Mouse (Mus musculus): ENCODE data around the gene E4f1. TPM values are rescaled to one million over a fixed set of nuclear protein-coding genes. Genes with fewer than 3 reads are reported as not detected.

Gene E4f1
- polyA plus RNA-seq, 1 experiment from 2014 or later = 54.0 TPM

GRCm38 (mm10) chr17:24446590-24446989 is 23.5 kb downstream of the E4f1 start:
- H3K4me1 ChIP-seq (replicated peaks; ENCODE audit: control insufficient read depth, insufficient read depth, low read length) = no peaks in the 10 kb centered on the region
- H3K27me3 ChIP-seq (replicated peaks; ENCODE audit: control insufficient read depth, insufficient read depth, low read length) = no peaks in the 10 kb centered on the region
- no peak overlapping the region for H3K4me2 ChIP-seq (ENCODE audit: low read length)
- H3K9ac ChIP-seq (replicated peaks; ENCODE audit: low read depth, low read length) = no peak overlapping the region
- no peak overlapping the region for H3K4me3 ChIP-seq (replicated peaks; ENCODE audit: low read length)
- no peak for ATAC-seq
- no peak overlapping the region for H3K27ac ChIP-seq (ENCODE audit: low read length)
- H3K36me3 ChIP-seq (ENCODE audit: control insufficient read depth, insufficient read depth) = peaks cover 51% of the 10 kb centered on the region
- 90% methylated on average over 8 of the region's 8 CpGs for WGBS
- no peaks in the 10 kb centered on the region for H3K9me3 ChIP-seq (ENCODE audit: control insufficient read depth, low read length)

DNA sequence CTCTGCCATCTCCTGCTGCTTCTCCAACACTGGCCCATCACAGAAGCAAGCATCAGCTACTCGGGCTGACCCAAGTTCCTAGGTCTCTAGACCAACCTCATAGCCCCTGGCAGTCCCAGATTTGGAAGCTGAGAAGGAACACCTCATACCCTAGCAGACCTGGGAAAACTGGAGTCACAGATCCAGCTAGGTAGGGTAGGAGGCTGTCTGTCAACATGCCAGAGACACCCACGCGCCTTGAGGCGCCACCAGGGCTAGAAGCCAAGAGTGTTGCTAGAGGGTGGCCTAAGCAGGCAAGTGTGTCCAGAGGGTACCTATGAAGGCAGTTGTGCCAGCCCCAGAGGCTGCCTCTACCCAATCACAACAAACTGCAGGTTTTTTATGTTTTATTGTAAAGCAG is 26.7 kb downstream of the E4f1 start:
- Histone ChIP-seq H3K27ac (ENCODE audit: low read length) (no peak overlapping the region), H3K4me1 (replicated peaks; ENCODE audit: control insufficient read depth, insufficient read depth, low read length) (no peaks in the 10 kb centered on the region), H3K9me3 (ENCODE audit: control insufficient read depth, low read length) (no peaks in the 10 kb centered on the region), H3K36me3 (ENCODE audit: control insufficient read depth, insufficient read depth) (peaks cover 44% of the 10 kb centered on the region), H3K4me3 (replicated peaks; ENCODE audit: low read length) (no peak overlapping the region), H3K27me3 (replicated peaks; ENCODE audit: control insufficient read depth, insufficient read depth, low read length) (no peaks in the 10 kb centered on the region), H3K4me2 (ENCODE audit: low read length) (no peak overlapping the region), H3K9ac (replicated peaks; ENCODE audit: low read depth, low read length) (no peak overlapping the region)
- WGBS = 90% methylated on average over 4 of the region's 4 CpGs
- no peak for ATAC-seq

GRCm38 (mm10) chr17:24442632-24443155 is 27.4 kb downstream of the E4f1 start, which contains the start of gene Dnase1l2:
Dnase1l2 (minus strand) TSS chr17:24443105.
- no peak for ATAC-seq
- Histone ChIP-seq H3K4me3 (replicated peaks; ENCODE audit: low read length) (no peak within 1 kb of the TSS), H3K36me3 (ENCODE audit: control insufficient read depth, insufficient read depth) (peaks cover 39% of the 10 kb centered on the region), H3K4me1 (replicated peaks; ENCODE audit: control insufficient read depth, insufficient read depth, low read length) (no peaks in the 10 kb centered on the region), H3K4me2 (ENCODE audit: low read length) (no peak within 1 kb of the TSS), H3K9me3 (ENCODE audit: control insufficient read depth, low read length) (no peaks in the 10 kb centered on the region), H3K27me3 (replicated peaks; ENCODE audit: control insufficient read depth, insufficient read depth, low read length) (no peaks in the 10 kb centered on the region), H3K9ac (replicated peaks; ENCODE audit: low read depth, low read length) (no peak within 1 kb of the TSS), H3K27ac (ENCODE audit: low read length) (no peak within 1 kb of the TSS)
- 71% methylated on average over 7 of the region's 7 CpGs for WGBS

DNA sequence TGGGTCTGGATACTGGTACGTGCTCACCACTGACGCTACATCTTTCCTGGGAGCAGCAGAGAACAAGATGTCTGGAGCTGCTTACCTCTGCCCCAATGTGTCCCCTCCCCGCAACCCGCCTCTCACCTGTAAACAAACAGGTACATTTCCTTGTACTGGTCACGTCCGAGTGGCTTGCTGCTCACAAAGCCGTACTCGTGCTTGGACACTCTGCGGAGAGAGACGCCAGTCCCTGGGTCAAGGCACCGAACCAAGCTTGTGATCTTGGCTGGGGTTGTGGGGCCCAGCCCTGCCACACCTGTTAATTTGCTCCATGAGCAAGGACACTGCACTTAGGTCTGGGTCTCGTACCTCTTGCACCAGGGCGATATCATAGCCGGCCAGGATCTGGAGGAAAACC is 28.0 kb downstream of the E4f1 start:
- Histone ChIP-seq H3K4me1 (replicated peaks; ENCODE audit: control insufficient read depth, insufficient read depth, low read length) (no peaks in the 10 kb centered on the region), H3K4me2 (ENCODE audit: low read length) (no peak overlapping the region), H3K36me3 (ENCODE audit: control insufficient read depth, insufficient read depth) (peaks cover 36% of the 10 kb centered on the region), H3K27ac (ENCODE audit: low read length) (no peak overlapping the region), H3K9me3 (ENCODE audit: control insufficient read depth, low read length) (no peaks in the 10 kb centered on the region), H3K27me3 (replicated peaks; ENCODE audit: control insufficient read depth, insufficient read depth, low read length) (no peaks in the 10 kb centered on the region), H3K9ac (replicated peaks; ENCODE audit: low read depth, low read length) (no peak overlapping the region), H3K4me3 (replicated peaks; ENCODE audit: low read length) (no peak overlapping the region)
- no peak for ATAC-seq
- WGBS = 89% methylated on average over 14 of the region's 14 CpGs

DNA sequence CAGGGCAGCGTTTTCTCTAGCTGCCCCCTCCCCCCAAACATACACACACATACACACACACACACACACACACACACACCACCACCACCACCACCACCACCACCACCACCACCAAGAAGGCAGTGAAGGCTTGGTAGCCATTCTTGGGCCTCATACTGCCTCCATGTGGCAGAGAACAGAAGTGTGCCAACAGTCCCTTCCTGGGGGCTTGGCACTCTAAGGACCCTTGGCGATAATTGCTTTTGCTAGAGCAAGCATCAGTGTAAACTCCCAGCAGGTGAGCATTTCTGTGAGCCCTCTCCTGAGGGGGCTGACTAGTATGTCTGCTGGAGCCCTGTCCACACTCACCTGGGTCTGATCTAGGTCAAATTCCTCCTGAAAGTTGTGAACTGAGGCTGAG is 29.0 kb downstream of the E4f1 start:
- H3K9ac ChIP-seq (replicated peaks; ENCODE audit: low read depth, low read length) = no peak overlapping the region
- H3K27me3 ChIP-seq (replicated peaks; ENCODE audit: control insufficient read depth, insufficient read depth, low read length) = no peaks in the 10 kb centered on the region
- WGBS = 57% methylated on average over 1 of the region's 2 CpGs
- H3K4me2 ChIP-seq (ENCODE audit: low read length) = no peak overlapping the region
- no peak overlapping the region for H3K27ac ChIP-seq (ENCODE audit: low read length)
- H3K4me3 ChIP-seq (replicated peaks; ENCODE audit: low read length) = no peak overlapping the region
- H3K9me3 ChIP-seq (ENCODE audit: control insufficient read depth, low read length) = no peaks in the 10 kb centered on the region
- no peaks in the 10 kb centered on the region for H3K4me1 ChIP-seq (replicated peaks; ENCODE audit: control insufficient read depth, insufficient read depth, low read length)
- no peak for ATAC-seq
- peaks cover 32% of the 10 kb centered on the region for H3K36me3 ChIP-seq (ENCODE audit: control insufficient read depth, insufficient read depth)

DNA sequence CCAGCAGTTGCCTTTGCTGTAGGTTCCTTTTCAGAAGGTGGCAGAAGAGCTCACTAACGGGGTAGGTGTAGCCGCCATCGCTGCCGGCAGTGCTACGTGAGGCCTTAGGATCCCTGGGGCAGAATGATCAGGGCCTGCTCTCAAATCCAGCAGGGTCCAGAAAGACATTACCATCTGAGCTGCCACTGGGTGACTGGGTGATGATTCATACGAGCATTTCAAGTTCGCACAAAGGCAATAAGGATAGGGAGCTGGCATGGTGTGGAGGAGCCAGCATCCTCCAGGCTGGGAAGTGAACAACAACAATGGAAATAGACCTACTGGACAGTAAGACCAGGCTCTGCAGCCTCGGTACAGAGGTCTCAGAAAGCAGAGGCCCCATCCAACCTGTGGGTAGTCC is 29.7 kb downstream of the E4f1 start:
- H3K27ac ChIP-seq (ENCODE audit: low read length) = no peak overlapping the region
- no peak overlapping the region for H3K4me2 ChIP-seq (ENCODE audit: low read length)
- no peaks in the 10 kb centered on the region for H3K27me3 ChIP-seq (replicated peaks; ENCODE audit: control insufficient read depth, insufficient read depth, low read length)
- no peak for ATAC-seq
- no peak overlapping the region for H3K4me3 ChIP-seq (replicated peaks; ENCODE audit: low read length)
- H3K9me3 ChIP-seq (ENCODE audit: control insufficient read depth, low read length) = no peaks in the 10 kb centered on the region
- H3K36me3 ChIP-seq (ENCODE audit: control insufficient read depth, insufficient read depth) = peaks cover 24% of the 10 kb centered on the region
- 90% methylated on average over 8 of the region's 8 CpGs for WGBS
- no peak overlapping the region for H3K9ac ChIP-seq (replicated peaks; ENCODE audit: low read depth, low read length)
- H3K4me1 ChIP-seq (replicated peaks; ENCODE audit: control insufficient read depth, insufficient read depth, low read length) = no peaks in the 10 kb centered on the region

GRCm38 (mm10) chr17:24437016-24437415 is 33.1 kb downstream of the E4f1 start:
- Histone ChIP-seq H3K36me3 (ENCODE audit: control insufficient read depth, insufficient read depth) (peaks cover 12% of the 10 kb centered on the region), H3K9me3 (ENCODE audit: control insufficient read depth, low read length) (no peaks in the 10 kb centered on the region), H3K27me3 (replicated peaks; ENCODE audit: control insufficient read depth, insufficient read depth, low read length) (no peaks in the 10 kb centered on the region), H3K4me2 (ENCODE audit: low read length) (no peak overlapping the region), H3K27ac (ENCODE audit: low read length) (no peak overlapping the region), H3K4me3 (replicated peaks; ENCODE audit: low read length) (no peak overlapping the region), H3K4me1 (replicated peaks; ENCODE audit: control insufficient read depth, insufficient read depth, low read length) (no peaks in the 10 kb centered on the region), H3K9ac (replicated peaks; ENCODE audit: low read depth, low read length) (no peak overlapping the region)
- ATAC-seq = peak; percentile 56; the same call in 1 of the 2 replicates
- 70% methylated on average over 5 of the region's 5 CpGs for WGBS

GRCm38 (mm10) chr17:24429201-24429983 is 40.7 kb downstream of the E4f1 start:
- no peak overlapping the region for H3K4me2 ChIP-seq (ENCODE audit: low read length)
- peaks cover 12% of the 10 kb centered on the region for H3K4me1 ChIP-seq (replicated peaks; ENCODE audit: control insufficient read depth, insufficient read depth, low read length)
- WGBS = 91% methylated on average over 14 of the region's 14 CpGs
- ATAC-seq = no peak
- H3K4me3 ChIP-seq (replicated peaks; ENCODE audit: low read length) = no peak overlapping the region
- H3K27ac ChIP-seq (ENCODE audit: low read length) = no peak overlapping the region
- no peaks in the 10 kb centered on the region for H3K9me3 ChIP-seq (ENCODE audit: control insufficient read depth, low read length)
- H3K36me3 ChIP-seq (ENCODE audit: control insufficient read depth, insufficient read depth) = peaks cover 3% of the 10 kb centered on the region
- no peaks in the 10 kb centered on the region for H3K27me3 ChIP-seq (replicated peaks; ENCODE audit: control insufficient read depth, insufficient read depth, low read length)
- H3K9ac ChIP-seq (replicated peaks; ENCODE audit: low read depth, low read length) = no peak overlapping the region

DNA sequence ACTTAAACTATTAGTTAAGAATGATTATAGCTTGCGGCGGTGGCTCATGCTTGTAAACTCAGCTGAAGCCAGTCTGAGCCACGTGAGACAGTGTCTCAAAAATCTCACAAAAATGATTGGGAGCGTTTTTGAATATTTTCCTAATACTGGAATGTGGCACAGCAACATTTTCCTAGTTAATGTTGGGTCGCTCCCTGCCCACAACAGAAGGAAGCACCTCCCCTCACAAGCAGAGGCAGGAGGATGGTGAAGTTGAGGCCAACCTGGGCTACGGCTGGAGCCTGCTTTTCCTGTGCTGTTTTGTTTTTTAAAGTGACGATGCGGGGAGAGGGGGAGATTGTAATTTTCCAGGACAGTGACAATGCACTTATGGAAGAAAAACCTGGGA is 42.9 kb downstream of the E4f1 start:
- Histone ChIP-seq H3K4me1 (replicated peaks; ENCODE audit: control insufficient read depth, insufficient read depth, low read length) (peaks cover 12% of the 10 kb centered on the region), H3K36me3 (ENCODE audit: control insufficient read depth, insufficient read depth) (peaks cover 13% of the 10 kb centered on the region), H3K27me3 (replicated peaks; ENCODE audit: control insufficient read depth, insufficient read depth, low read length) (no peaks in the 10 kb centered on the region), H3K4me2 (ENCODE audit: low read length) (peak overlapping the region; percentile 63), H3K4me3 (replicated peaks; ENCODE audit: low read length) (peak overlapping the region; percentile 73), H3K9ac (replicated peaks; ENCODE audit: low read depth, low read length) (peak overlapping the region; percentile 85), H3K27ac (ENCODE audit: low read length) (no peak overlapping the region), H3K9me3 (ENCODE audit: control insufficient read depth, low read length) (no peaks in the 10 kb centered on the region)
- WGBS = 6% methylated on average over 8 of the region's 8 CpGs
- no peak for ATAC-seq
